Mouse (Mus musculus) bone marrow, adult 2 months (tissue): ENCODE measurements at regions not wholly inside any gene's neighbourhood (a gene's known extent, or its start where the extent isn't known, plus 50 kb on each side); places are given as distances from the start of the nearest gene placed in this dataset.

Experiments used
- CTCF ChIP-seq: fragments of 200-500 bp; IDR thresholded peaks from 2 replicates; pipeline ENCODE4 v1.5.1; 2011; ENCODE audit warnings: low read length, control low read depth; ENCODE audit not compliant: control insufficient read depth, insufficient read depth
- POLR2A ChIP-seq: fragments of 200-500 bp; IDR thresholded peaks from 2 replicates; pipeline ENCODE4 v1.6.1; 2011; ENCODE audit warnings: low read depth, mild to moderate bottlenecking, control low read depth, low read length, borderline replicate concordance; ENCODE audit not compliant: control insufficient read depth

GRCm38 (mm10) chr1:55807028-55807427, 401.3 kb downstream of the Plcl1 start:
- TF ChIP-seq POLR2A (no peak), CTCF (no peak)
